Comparison of ENCODE assay signal across 22 mouse cellular contexts in the genomic region with DNA sequence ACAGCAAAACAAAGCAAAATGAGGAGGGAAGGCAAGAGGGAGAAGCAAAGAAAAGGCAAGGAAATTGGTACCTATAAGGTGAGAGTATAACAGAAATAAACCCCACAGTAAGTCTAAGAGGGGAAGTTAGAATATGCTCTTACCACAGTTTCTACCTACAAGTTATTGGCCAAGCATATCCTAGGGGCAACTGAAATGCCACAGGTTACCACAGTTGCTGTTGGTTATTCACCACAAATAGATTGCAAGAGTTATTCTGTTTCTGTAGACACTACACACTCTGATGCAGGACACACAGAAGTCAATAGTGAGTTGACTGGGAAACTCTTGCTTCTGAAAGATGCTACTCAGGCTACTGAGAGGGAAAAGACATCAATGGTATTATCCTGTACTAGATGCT.
DNase-seq lines count a peak whose midpoint lies in the region; ATAC-seq lines count a peak whose summit lies in the region.
"Had no signal": no experiment of that assay in that cellular context is flagged by ENCODE, and none has a peak within 500 bp of the region (broad histone marks: within the 10 kb centered on the region; RNA-seq: fewer than 3 reads in every experiment).

No protein-coding gene starts in this region.

- no peaks in the 10 kb centered on the region for H3K4me1 ChIP-seq in hindbrain, embryonic 10.5 days (replicated peaks)

- peak; percentile 55; the same call in 1 of the 2 replicates for ATAC-seq in granulocyte monocyte progenitor cell, adult 5-6 weeks (replicated peaks; ENCODE audit: poor library complexity, severe bottlenecking)
- ATAC-seq in megakaryocyte, adult 5-6 weeks (ENCODE audit: poor library complexity, severe bottlenecking): peak; percentile 85
- peak; percentile 72 for ATAC-seq in megakaryocyte progenitor cell, adult 5-6 weeks (replicated peaks; ENCODE audit: poor library complexity)
- ATAC-seq: activated CD4-positive, CD25-positive, alpha-beta regulatory T cell, adult 4 months; CD4-positive, CD25-positive, alpha-beta regulatory T cell, adult 4 months; Patski had no signal

- H3K36me3 ChIP-seq in hindbrain, embryonic 10.5 days: no peaks in the 10 kb centered on the region
- H3K36me3 ChIP-seq: G1E had no signal

- H3K27ac ChIP-seq in hindbrain, embryonic 10.5 days: no peak overlapping the region

- DNase-seq in heart, postnatal 4 days: no peak
- DNase-seq in hindbrain, embryonic 10.5 days (ENCODE audit: low spot score): no peak
- DNase-seq in adrenal gland, adult 18-20 months (ENCODE audit: low spot score in 2 of 2): no peak
- DNase-seq: adrenal gland, adult 2 months; adrenal gland, adult 8-10 months; adrenal gland, postnatal 10 days; adrenal gland, postnatal 14 days; adrenal gland, postnatal 25 days; adrenal gland, postnatal 36 days; B cell, adult 2 months; cerebellum, adult 11 months; cerebellum, adult 11-12 months; cerebellum, adult 18-20 months; cerebellum, adult 2 months had no signal

- H3K9me3 ChIP-seq in hindbrain, embryonic 10.5 days: no peaks in the 10 kb centered on the region
- H3K9me3 ChIP-seq: G1E had no signal

- H3K4me3 ChIP-seq in hindbrain, embryonic 10.5 days: no peak overlapping the region

- no peaks in the 10 kb centered on the region for H3K27me3 ChIP-seq in hindbrain, embryonic 10.5 days (ENCODE audit: insufficient read depth, poor library complexity, severe bottlenecking)
- H3K27me3 ChIP-seq: CH12.LX, Patski had no signal
